Mouse (Mus musculus) limb, embryonic 11.5 days (tissue): ENCODE data around the gene Adgrl3. TPM values are rescaled to one million over a fixed set of nuclear protein-coding genes. Genes with fewer than 3 reads are reported as not detected.

Experiments
- ATAC-seq: fragments of 200-750 bp; cut with Nextera tagmentation; 2 replicates; pipeline ENCODE4 v1.8.0; 2017; ENCODE audit warnings: low read depth; ENCODE audit not compliant: insufficient number of reproducible peaks, low FRiP score, low TSS enrichment
- DNase-seq: peaks from one replicate; pipeline ENCODE4 v3.0.0-alpha.2; 2015; ENCODE audit warnings: low spot score
- H3K27ac ChIP-seq: fragments of 300-500 bp; sonication (generic); replicated peaks from 2 replicates; pipeline ENCODE4 v1.5.1; 2014; ENCODE audit warnings: low read depth, mild to moderate bottlenecking, low read length
- H3K27me3 ChIP-seq: fragments of 300-500 bp; sonication (generic); 2 replicates; pipeline ENCODE4 v1.6.1; 2014; ENCODE audit warnings: mild to moderate bottlenecking, low read length, mixed read lengths; ENCODE audit not compliant: control insufficient read depth, insufficient read depth
- H3K36me3 ChIP-seq: fragments of 300-500 bp; sonication (generic); 2 replicates; pipeline ENCODE4 v1.6.1; 2014; ENCODE audit warnings: mild to moderate bottlenecking, low read length, moderate library complexity, mixed read lengths; ENCODE audit not compliant: control insufficient read depth, insufficient read depth
- H3K4me1 ChIP-seq: fragments of 300-500 bp; sonication (generic); 2 replicates; pipeline ENCODE4 v1.6.1; 2014; ENCODE audit warnings: low read length, mixed read lengths; ENCODE audit not compliant: control insufficient read depth, insufficient read depth
- H3K4me2 ChIP-seq: fragments of 300-500 bp; sonication (generic); 2 replicates; pipeline ENCODE4 v1.6.1; 2014; ENCODE audit warnings: low read depth, mild to moderate bottlenecking, moderate library complexity; ENCODE audit not compliant: severe bottlenecking
- H3K4me3 ChIP-seq: fragments of 300-500 bp; sonication (generic); 2 replicates; pipeline ENCODE4 v1.5.1; 2014; ENCODE audit warnings: low read depth, low read length
- H3K9ac ChIP-seq: fragments of 300-500 bp; sonication (generic); 2 replicates; pipeline ENCODE4 v1.6.1; 2014; ENCODE audit warnings: mild to moderate bottlenecking, low read length
- H3K9me3 ChIP-seq: fragments of 300-500 bp; sonication (generic); 2 replicates; pipeline ENCODE4 v1.6.1; 2016; ENCODE audit warnings: low read length; ENCODE audit not compliant: control insufficient read depth
- WGBS: fragments of 180-500 bp; shearing (Covaris S2); extraction: QIAGEN DNeasy Blood & Tissue Kit; methylation state at CpG from one replicate; pipeline ENCODE4 v1.1.7; 2014; 5-methylcytosine and 5-hydroxymethylcytosine counted together
- polyA plus RNA-seq: library from polyadenylated mRNA; unstranded; fragments of >200 nt; fragmentation: Nextera tagmentation; extraction: Ambion mirVana; gene quantifications from 2 replicates; pipeline ENCODE4 v1.2.1, GENCODE M21; 2014

The Adgrl3 gene
- polyA plus RNA-seq, 1 experiment from 2014 or later, result 23.9 TPM

DNA sequence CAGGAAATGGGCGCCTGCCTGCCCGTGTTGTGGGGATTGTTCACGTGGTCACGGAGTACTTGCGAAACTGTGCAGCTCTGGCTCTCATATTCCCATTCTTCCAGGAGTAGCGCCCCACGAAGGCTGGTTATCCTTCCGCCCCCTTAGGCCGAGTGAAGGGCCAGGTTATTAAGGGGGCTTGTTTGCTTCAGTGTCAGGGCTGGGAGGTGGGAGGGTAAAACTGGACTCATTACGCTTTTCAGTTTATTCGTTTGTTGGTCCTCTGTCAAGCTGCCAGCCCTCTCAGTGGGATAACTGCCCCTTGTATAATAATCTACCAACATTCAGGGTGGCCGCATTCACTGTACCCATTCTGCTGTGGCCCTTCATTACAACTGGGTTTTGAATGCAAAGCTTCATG lies 135.9 kb downstream of the Adgrl3 start:
- Histone ChIP-seq H3K27me3 (no peaks in the 10 kb centered on the region), H3K4me2 (no peak overlapping the region), H3K4me1 (no peaks in the 10 kb centered on the region), H3K9ac (no peak overlapping the region), H3K36me3 (no peaks in the 10 kb centered on the region), H3K9me3 (no peaks in the 10 kb centered on the region), H3K4me3 (no peak overlapping the region), H3K27ac (no peak overlapping the region)
- WGBS, result 80% methylated on average over 12 of the region's 12 CpGs
- ATAC-seq, result no peak
- no peak for DNase-seq

DNA sequence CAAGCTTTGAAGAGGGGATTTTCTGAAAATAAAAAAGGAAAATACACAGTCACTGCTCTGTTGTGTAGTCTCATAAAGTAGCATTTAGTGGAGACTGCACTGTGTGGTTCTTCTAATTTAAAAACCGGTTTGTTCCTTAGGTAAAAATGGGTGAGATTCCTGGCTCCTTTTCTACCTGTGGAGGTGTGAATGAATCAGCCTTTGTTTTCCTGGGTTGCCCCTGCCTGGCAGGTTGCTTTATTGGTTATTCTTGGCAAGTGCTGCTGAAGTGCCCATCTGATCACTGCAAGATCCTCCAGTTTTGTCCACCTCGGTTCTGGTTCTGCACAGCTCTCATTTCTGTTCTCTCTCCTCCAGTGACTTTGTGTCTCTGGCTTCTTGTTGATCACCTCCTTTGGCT lies 136.3 kb downstream of the Adgrl3 start:
- Histone ChIP-seq H3K9me3 (no peaks in the 10 kb centered on the region), H3K36me3 (no peaks in the 10 kb centered on the region), H3K4me3 (no peak overlapping the region), H3K4me1 (no peaks in the 10 kb centered on the region), H3K27me3 (no peaks in the 10 kb centered on the region), H3K27ac (no peak overlapping the region), H3K9ac (no peak overlapping the region), H3K4me2 (no peak overlapping the region)
- ATAC-seq (no peak), DNase-seq (no peak)
- WGBS, result 30% methylated on average over 2 of the region's 2 CpGs

DNA sequence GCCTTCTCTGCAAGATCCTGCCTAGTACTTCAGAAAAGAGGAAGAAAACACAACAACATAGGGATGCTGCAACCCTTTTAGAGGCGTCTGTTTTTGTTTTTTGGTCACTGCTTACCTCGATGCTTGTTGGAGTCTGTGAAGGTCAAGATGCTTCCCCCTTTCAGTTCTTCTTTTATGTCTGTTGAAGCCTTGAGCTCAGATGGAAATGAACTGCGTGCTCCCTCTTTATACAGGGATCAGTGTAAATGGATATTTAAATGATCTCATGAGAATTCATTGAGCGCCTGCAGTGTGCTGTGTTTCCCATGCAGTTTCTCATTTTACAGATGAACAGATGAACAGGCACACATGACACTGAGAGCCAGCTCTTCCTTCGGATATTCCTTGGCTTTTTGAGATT lies 136.9 kb downstream of the Adgrl3 start:
- DNase-seq, result no peak
- 67% methylated on average over 5 of the region's 5 CpGs for WGBS
- H3K27me3 ChIP-seq, result no peaks in the 10 kb centered on the region

DNA sequence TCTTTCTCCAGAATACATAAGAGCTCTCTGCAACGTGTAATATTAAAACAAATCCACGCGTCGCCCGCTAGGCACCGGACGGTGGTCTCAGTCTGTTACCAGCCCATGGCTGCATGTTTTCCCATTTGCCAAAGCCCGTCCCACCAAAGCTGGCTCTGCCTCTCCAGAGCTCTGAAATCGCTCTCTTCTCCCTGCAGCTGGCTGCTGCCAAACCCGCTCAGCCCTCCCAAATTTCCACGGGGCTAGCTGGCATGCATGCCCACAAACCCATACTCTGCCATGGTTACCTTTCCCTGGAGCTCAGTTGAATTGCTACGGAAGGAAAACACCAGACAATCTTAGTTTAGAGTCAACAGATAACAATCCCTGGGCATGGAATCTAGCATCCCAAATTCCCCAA lies 139.1 kb downstream of the Adgrl3 start:
- no peak for ATAC-seq
- 89% methylated on average over 12 of the region's 12 CpGs for WGBS
- Histone ChIP-seq H3K27me3 (no peaks in the 10 kb centered on the region), H3K9me3 (no peaks in the 10 kb centered on the region), H3K36me3 (no peaks in the 10 kb centered on the region), H3K27ac (no peak overlapping the region), H3K9ac (no peak overlapping the region), H3K4me2 (no peak overlapping the region), H3K4me1 (no peaks in the 10 kb centered on the region), H3K4me3 (no peak overlapping the region)
- no peak for DNase-seq

More for the DNA sequence above, 136.9 kb downstream of the Adgrl3 start:
- H3K4me3 ChIP-seq, result no peak overlapping the region
- H3K4me1 ChIP-seq, result no peaks in the 10 kb centered on the region
- H3K4me2 ChIP-seq, result no peak overlapping the region
- no peaks in the 10 kb centered on the region for H3K36me3 ChIP-seq
- no peak overlapping the region for H3K27ac ChIP-seq
- no peak for ATAC-seq
- H3K9ac ChIP-seq, result no peak overlapping the region
- no peaks in the 10 kb centered on the region for H3K9me3 ChIP-seq

DNA sequence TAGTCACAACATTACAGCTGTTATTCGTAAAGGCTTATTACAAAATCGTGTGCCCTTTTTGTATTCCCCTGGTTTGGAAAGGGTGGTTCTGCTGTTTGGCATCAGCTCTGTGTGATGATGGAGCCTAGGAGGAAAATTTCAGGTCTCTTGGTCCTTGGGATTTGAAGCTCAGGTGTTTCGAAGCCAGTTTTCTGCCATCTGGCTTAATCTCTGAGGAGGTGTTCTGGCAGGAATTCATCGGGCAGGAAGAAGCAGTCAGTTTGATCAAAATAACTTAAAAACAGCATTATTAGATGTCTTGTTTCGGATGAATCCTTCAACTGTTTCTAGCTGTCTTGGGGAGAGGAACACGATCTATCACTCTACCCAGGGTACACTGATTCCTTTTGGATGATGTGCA lies 140.5 kb downstream of the Adgrl3 start:
- 86% methylated on average over 6 of the region's 6 CpGs for WGBS
- H3K4me3 ChIP-seq, result no peak overlapping the region

DNA sequence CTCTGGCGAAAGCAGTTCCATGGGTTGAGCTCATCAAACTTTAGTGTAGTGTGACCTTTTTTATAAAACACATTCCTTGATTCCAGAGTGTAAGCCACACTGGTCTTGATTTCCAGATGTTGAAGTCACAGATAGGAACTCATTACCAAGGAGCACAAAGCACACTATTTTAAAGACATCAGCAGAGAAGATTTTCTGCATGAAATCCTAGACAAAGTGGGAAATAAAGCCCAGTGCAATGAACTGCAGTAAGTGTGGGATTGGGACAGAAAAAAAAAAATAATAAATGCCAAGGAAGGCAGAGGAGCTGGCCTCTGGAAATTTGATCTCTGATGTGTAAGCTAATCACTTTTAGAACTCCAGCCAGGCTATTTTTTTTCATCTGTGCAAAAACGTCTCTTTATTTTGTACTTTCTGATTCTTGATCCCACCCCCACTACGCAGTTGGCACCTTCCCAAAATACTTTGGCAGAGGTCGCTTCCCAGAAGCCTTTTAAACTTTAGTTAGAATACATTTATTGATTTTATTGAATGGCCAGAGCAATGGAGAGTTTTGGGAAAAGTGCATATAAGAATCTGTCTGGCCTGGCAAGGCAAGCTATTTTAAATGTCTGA lies 169.0 kb downstream of the Adgrl3 start:
- H3K9ac ChIP-seq, result no peak overlapping the region
- H3K4me3 ChIP-seq, result no peak overlapping the region
- ATAC-seq (no peak), DNase-seq (no peak)
- H3K4me2 ChIP-seq, result no peak overlapping the region
- WGBS, result 45% methylated on average over 4 of the region's 4 CpGs
- no peaks in the 10 kb centered on the region for H3K36me3 ChIP-seq
- H3K27ac ChIP-seq, result no peak overlapping the region
- no peaks in the 10 kb centered on the region for H3K9me3 ChIP-seq
- H3K4me1 ChIP-seq, result no peaks in the 10 kb centered on the region
- H3K27me3 ChIP-seq, result no peaks in the 10 kb centered on the region

More for the DNA sequence above, 140.5 kb downstream of the Adgrl3 start:
- Histone ChIP-seq H3K36me3 (no peaks in the 10 kb centered on the region), H3K4me2 (no peak overlapping the region), H3K27ac (no peak overlapping the region), H3K9ac (no peak overlapping the region), H3K9me3 (no peaks in the 10 kb centered on the region), H3K27me3 (no peaks in the 10 kb centered on the region), H3K4me1 (no peaks in the 10 kb centered on the region)
- no peak for ATAC-seq
- no peak for DNase-seq

DNA sequence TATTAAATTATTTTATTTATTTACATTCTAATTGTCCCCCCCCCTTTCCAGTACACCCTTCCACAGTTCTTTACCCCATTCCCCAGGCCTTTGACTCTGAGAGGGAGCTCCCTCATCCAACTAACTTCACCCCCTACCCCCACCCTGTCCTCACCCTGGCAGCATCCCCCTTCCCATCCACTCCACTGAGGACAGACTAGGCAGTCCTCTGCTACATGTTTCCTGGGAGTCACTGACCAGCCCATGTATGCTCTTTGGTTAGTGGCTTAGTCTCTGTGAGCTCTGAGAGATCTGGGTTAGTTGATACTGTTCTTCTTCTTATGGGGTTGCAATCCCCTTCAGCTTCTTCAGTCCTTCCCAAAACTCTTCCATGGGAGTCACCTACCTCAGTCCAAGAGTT lies 180.4 kb downstream of the Adgrl3 start:
- no peak overlapping the region for H3K4me2 ChIP-seq
- H3K4me3 ChIP-seq, result no peak overlapping the region
- H3K4me1 ChIP-seq, result no peaks in the 10 kb centered on the region
- no peak overlapping the region for H3K27ac ChIP-seq
- H3K27me3 ChIP-seq, result no peaks in the 10 kb centered on the region
- no peaks in the 10 kb centered on the region for H3K36me3 ChIP-seq
- ATAC-seq (no peak), DNase-seq (no peak)
- H3K9me3 ChIP-seq, result no peaks in the 10 kb centered on the region
- H3K9ac ChIP-seq, result no peak overlapping the region

DNA sequence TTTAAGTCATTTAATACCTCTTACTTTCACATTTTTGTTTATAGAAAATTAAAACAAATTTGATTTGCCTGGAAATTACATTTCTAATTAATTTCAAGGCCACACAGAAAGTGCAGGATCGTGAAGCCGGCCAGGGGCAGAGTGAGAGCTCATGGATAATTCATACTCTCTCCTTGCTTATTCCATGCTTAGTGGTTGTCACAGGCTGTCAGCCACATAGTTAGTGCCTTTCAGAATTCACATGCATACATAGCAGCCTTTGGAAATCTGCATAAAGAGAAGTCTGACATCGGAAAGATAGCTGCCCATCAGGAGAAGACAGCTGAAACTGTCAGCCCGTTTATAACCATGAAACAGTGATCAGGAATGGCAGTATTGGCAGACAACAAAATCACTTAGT lies 181.9 kb downstream of the Adgrl3 start:
- WGBS, result 95% methylated on average over 4 of the region's 4 CpGs
- ATAC-seq, result no peak
- H3K4me2 ChIP-seq, result no peak overlapping the region
- no peak for DNase-seq
- no peaks in the 10 kb centered on the region for H3K4me1 ChIP-seq
- no peaks in the 10 kb centered on the region for H3K36me3 ChIP-seq
- H3K9me3 ChIP-seq, result no peaks in the 10 kb centered on the region
- no peak overlapping the region for H3K9ac ChIP-seq
- H3K27ac ChIP-seq, result no peak overlapping the region
- no peak overlapping the region for H3K4me3 ChIP-seq
- H3K27me3 ChIP-seq, result no peaks in the 10 kb centered on the region

DNA sequence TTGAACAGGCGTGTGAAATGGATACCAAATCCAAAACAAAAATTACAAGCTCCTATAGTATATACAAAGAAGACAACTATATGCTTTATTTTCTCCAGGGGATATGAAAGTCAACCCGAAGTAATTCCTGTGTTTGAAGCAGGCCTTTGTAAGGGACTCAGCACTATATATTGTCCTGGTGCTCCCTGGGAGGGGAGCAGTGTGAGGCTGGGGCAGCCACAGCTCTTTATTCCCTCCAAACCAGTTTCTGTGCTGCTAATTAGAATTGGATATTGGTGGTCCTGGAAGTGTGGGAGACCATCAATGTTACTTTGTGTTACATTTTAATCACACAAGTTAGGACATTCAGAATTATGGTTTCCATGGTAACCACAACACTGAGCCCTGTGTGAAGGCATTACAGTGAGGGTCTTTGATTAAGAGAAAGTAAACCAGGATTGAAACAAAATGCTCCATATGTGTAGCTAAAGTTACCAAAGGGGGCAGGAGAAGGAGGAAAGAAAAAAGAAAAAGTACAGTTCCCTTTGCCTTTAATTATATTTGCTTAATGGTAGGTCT lies 198.6 kb downstream of the Adgrl3 start:
- Histone ChIP-seq H3K9me3 (no peaks in the 10 kb centered on the region), H3K36me3 (no peaks in the 10 kb centered on the region), H3K27ac (no peak overlapping the region), H3K4me2 (no peak overlapping the region), H3K27me3 (no peaks in the 10 kb centered on the region), H3K4me3 (no peak overlapping the region), H3K4me1 (no peaks in the 10 kb centered on the region), H3K9ac (no peak overlapping the region)
- ATAC-seq, result peak; percentile 60; the same call in 1 of the 2 replicates
- DNase-seq, result no peak
- 79% methylated on average over 2 of the region's 2 CpGs for WGBS
